Mouse (Mus musculus) limb, embryonic 13.5 days (tissue): ENCODE measurements at regions not wholly inside any gene's neighbourhood (a gene's known extent, or its start where the extent isn't known, plus 50 kb on each side); places are given as distances from the start of the nearest gene placed in this dataset.

Experiments
- ATAC-seq: fragments of 200-750 bp; cut with Nextera tagmentation; 2 replicates; pipeline ENCODE4 v1.8.0; 2017; ENCODE audit warnings: low read depth, moderate number of reproducible peaks, moderate TSS enrichment; ENCODE audit not compliant: low FRiP score
- H3K27ac ChIP-seq: fragments of 300-500 bp; sonication (generic); 2 replicates; pipeline ENCODE4 v1.5.1; 2015; ENCODE audit warnings: inconsistent platforms, mild to moderate bottlenecking, moderate library complexity
- H3K27me3 ChIP-seq: fragments of 300-500 bp; sonication (generic); 2 replicates; pipeline ENCODE4 v1.6.1; 2015; ENCODE audit warnings: mild to moderate bottlenecking, inconsistent platforms
- H3K36me3 ChIP-seq: fragments of 300-500 bp; sonication (generic); 2 replicates; pipeline ENCODE4 v1.6.1; 2015; ENCODE audit warnings: inconsistent platforms, mild to moderate bottlenecking, moderate library complexity
- H3K4me1 ChIP-seq: fragments of 300-500 bp; sonication (generic); 2 replicates; pipeline ENCODE4 v1.6.1; 2015; ENCODE audit warnings: inconsistent platforms
- H3K4me2 ChIP-seq: fragments of 300-500 bp; sonication (generic); replicated peaks from 2 replicates; pipeline ENCODE4 v1.6.1; 2015; ENCODE audit warnings: inconsistent platforms, mild to moderate bottlenecking, moderate library complexity
- H3K4me3 ChIP-seq: fragments of 300-500 bp; sonication (generic); 2 replicates; pipeline ENCODE4 v1.5.1; 2015; ENCODE audit warnings: moderate library complexity, mild to moderate bottlenecking, inconsistent platforms
- H3K9ac ChIP-seq: fragments of 300-500 bp; sonication (generic); 2 replicates; pipeline ENCODE4 v1.6.1; 2015; ENCODE audit warnings: mild to moderate bottlenecking, inconsistent platforms
- H3K9me3 ChIP-seq: fragments of 300-500 bp; sonication (generic); 2 replicates; pipeline ENCODE4 v1.6.1; 2016; ENCODE audit warnings: inconsistent platforms
- WGBS: fragments of 180-500 bp; shearing (Covaris S2); methylation state at CpG from one replicate; pipeline ENCODE4 v1.1.7; 2015; 5-methylcytosine and 5-hydroxymethylcytosine counted together

GRCm38 (mm10) chr10:19123691-19124090 is 108.2 kb upstream of the Tnfaip3 start:
- peaks cover 4% of the 10 kb centered on the region; the same call in 1 of the 2 replicates for H3K4me1 ChIP-seq
- H3K4me3 ChIP-seq: no peak overlapping the region
- no peak overlapping the region for H3K4me2 ChIP-seq
- no peak overlapping the region for H3K27ac ChIP-seq
- no peak overlapping the region for H3K9ac ChIP-seq
- no peak for ATAC-seq
- 74% methylated on average over 7 of the region's 7 CpGs for WGBS
- H3K36me3 ChIP-seq: no peaks in the 10 kb centered on the region
- no peaks in the 10 kb centered on the region for H3K9me3 ChIP-seq
- no peaks in the 10 kb centered on the region for H3K27me3 ChIP-seq

DNA sequence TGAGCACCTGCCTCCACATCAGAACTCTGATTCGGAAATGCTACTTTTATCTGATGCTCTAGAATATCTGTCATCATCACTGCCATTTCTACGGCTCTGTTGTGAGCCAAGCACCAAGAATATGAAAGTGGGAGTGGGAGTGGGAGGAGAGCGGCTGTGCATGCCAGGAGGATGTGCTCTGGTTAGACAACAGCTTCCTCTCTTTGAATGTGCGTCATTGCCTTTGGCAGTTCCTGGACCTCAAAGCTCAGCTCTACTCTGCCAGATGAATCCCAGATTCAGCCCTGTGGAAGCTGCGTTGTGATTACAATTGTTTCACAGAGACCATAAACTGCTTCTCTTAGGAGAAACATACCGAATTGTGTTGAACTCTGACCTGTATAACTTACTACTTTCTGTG is 106.8 kb upstream of the Tnfaip3 start:
- H3K9ac ChIP-seq: no peak overlapping the region
- no peak overlapping the region for H3K4me2 ChIP-seq
- H3K36me3 ChIP-seq: no peaks in the 10 kb centered on the region
- 61% methylated on average over 6 of the region's 6 CpGs for WGBS
- peaks cover 7% of the 10 kb centered on the region; the same call in 1 of the 2 replicates for H3K4me1 ChIP-seq
- no peak for ATAC-seq
- H3K27ac ChIP-seq: no peak overlapping the region
- no peaks in the 10 kb centered on the region for H3K9me3 ChIP-seq
- no peaks in the 10 kb centered on the region for H3K27me3 ChIP-seq
- no peak overlapping the region for H3K4me3 ChIP-seq

DNA sequence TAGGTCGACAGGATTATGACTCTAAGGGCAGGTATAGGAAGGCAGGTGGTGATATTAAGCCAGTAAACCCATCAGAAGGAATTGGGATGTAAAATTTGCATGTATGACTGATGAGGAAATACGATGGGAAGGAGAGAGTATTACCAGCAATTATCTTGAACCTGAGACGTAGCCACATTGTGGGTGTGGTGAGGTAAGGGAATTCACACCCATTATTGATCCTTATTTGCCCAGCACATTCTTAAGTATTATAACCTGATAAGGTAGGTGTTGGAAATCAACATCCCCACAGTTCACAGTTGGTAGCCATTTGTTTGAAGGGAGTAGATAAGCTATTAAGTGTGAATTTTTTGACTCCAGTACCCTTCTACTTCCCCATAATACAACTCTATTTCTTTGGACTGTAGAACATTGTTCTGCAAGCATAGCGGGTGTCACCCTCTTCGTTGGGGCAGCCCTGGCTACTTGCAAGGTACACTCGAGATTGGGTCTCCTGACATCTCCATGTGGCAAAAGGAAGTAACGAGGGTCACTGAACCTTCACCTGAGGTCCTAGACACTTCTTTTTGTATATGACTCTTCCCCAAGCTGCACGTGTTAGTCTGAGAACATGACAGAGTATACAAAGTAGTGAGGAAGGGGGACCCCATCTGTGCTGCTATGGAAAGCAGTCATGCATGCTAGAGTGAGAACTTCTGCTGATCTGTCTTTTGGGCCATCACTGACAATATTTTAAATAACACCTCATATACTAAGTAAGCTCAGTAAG is 104.0 kb upstream of the Tnfaip3 start:
- no peak for ATAC-seq
- H3K4me2 ChIP-seq: no peak overlapping the region
- H3K4me3 ChIP-seq: no peak overlapping the region
- 76% methylated on average over 8 of the region's 8 CpGs for WGBS
- no peak overlapping the region for H3K9ac ChIP-seq
- no peaks in the 10 kb centered on the region for H3K27me3 ChIP-seq
- peaks cover 9% of the 10 kb centered on the region; the same call in 1 of the 2 replicates for H3K4me1 ChIP-seq
- H3K9me3 ChIP-seq: no peaks in the 10 kb centered on the region
- H3K36me3 ChIP-seq: no peaks in the 10 kb centered on the region
- no peak overlapping the region for H3K27ac ChIP-seq

DNA sequence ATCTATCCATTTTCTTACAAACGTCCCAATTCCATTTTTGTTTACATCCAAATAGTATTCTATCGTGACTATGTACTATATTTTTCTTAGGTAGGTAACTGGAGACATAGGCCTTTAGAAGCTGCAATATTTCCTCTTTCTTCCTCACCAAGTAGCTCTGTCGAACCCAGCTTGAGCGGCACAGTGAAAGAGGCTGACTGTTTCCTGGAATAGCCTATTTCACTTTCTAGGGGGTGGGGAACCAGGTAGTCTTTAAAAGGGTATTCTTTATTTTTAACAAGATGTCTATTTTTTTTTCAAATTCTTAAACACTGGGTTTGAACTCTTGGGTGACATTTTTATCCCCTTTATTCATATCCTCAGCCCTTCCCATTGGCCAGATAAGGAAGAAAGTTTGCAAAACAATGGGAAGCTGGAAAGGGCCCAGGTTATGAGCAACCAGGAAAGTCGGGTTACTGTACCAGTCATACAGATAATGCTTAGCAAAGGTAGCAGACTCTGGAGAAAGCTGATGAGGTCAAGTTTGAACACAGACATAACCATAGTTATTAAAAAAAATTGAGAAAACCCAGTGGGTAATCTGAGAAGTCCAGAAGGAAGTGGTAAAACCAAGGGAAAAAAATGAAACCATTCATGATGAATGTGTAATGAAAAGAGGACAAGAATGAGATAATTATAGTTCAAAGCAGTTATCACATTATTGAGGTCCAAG is 103.3 kb upstream of the Tnfaip3 start:
- WGBS: 81% methylated on average over 5 of the region's 5 CpGs
- Histone ChIP-seq H3K4me2 (no peak overlapping the region), H3K27me3 (no peaks in the 10 kb centered on the region), H3K27ac (no peak overlapping the region), H3K9me3 (no peaks in the 10 kb centered on the region), H3K4me1 (peaks cover 6% of the 10 kb centered on the region; the same call in 1 of the 2 replicates), H3K9ac (no peak overlapping the region), H3K36me3 (no peaks in the 10 kb centered on the region), H3K4me3 (no peak overlapping the region)
- no peak for ATAC-seq

DNA sequence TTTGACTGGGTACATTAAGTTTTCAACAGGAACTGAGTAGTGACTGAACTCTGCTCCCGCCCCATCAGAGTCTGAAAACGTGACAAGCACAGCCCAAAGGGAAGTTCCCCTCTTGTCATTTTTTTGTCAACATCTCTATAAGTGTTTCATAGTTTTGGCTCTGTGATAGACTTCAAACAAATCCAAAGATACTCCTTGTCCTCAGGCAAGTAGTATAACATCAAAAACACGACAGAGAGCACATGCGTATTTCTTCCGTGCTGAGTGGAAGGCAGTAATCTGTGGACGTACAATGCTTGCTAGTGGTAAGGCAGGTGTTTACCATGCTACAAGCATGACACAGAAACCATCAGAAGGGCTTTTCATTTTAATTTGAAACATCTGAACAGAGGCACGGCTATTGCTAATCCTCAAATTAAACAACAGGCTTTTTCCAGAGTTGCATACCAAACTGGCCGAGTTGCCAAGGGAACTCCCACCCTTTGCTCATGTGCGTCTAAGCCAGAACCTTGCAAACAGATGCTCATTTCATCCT is 101.7 kb upstream of the Tnfaip3 start:
- Histone ChIP-seq H3K27ac (no peak overlapping the region), H3K9ac (no peak overlapping the region), H3K4me2 (no peak overlapping the region), H3K9me3 (no peaks in the 10 kb centered on the region), H3K4me1 (0 out of 2 replicates have a peak, but pooled peaks cover 5% of the 10 kb centered on the region), H3K36me3 (no peaks in the 10 kb centered on the region), H3K4me3 (no peak overlapping the region), H3K27me3 (no peaks in the 10 kb centered on the region)
- no peak for ATAC-seq
- WGBS: 23% methylated on average over 9 of the region's 9 CpGs

DNA sequence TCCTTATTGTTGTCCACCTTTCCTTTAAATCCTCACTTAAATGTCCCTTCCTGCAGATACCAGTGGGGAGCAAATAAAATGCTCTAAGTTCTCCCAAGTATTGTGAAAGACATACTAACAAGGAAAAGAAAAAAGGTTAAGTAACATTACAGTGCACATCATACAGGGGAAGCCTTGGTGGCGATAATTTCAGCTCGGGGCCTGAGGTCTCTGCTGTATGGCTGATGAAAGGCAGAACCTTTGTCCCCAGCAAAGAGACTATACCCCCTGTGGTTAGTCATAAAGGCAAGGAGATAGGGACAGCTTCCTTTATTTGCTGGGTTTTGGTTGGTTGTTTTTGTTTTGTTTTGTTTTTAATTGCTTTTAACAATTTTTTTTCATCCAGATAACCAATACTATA is 97.0 kb upstream of the Tnfaip3 start:
- no peak for ATAC-seq
- Histone ChIP-seq H3K4me3 (no peak overlapping the region), H3K4me1 (0 out of 2 replicates have a peak, but pooled peaks cover 5% of the 10 kb centered on the region), H3K9ac (no peak overlapping the region), H3K9me3 (no peaks in the 10 kb centered on the region), H3K4me2 (no peak overlapping the region), H3K27me3 (no peaks in the 10 kb centered on the region), H3K27ac (no peak overlapping the region), H3K36me3 (no peaks in the 10 kb centered on the region)
- 67% methylated on average over 2 of the region's 2 CpGs for whole genome bisulfite sequencing

DNA sequence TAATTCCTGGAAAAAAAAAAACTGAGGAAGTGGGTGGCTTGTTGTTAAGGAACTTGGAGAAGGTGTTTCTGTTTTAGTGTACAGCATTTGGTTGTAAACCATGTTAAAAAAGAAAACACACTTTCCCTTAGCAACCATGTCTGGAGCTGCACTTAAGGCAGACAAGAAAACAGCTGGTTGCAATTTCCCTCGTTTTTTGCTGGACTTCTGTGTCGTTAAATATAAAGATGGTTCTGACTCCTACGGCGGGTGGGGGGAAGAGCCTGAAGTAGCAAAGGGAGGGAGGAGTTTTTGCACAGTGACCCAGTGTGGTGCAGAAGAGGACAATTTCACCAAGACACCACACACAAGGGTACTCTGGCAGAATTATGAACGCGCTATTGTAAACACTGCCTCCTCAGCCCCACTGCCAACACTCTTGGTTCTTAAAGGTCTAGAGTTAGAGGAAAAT is 89.8 kb upstream of the Tnfaip3 start:
- Histone ChIP-seq H3K9ac (no peak overlapping the region), H3K27ac (peak overlapping the region; percentile 80), H3K4me2 (peak overlapping the region; percentile 49), H3K4me1 (peaks cover 17% of the 10 kb centered on the region), H3K36me3 (no peaks in the 10 kb centered on the region), H3K9me3 (no peaks in the 10 kb centered on the region), H3K4me3 (no peak overlapping the region), H3K27me3 (no peaks in the 10 kb centered on the region)
- ATAC-seq: peak; percentile 87
- WGBS: 8% methylated on average over 6 of the region's 6 CpGs

DNA sequence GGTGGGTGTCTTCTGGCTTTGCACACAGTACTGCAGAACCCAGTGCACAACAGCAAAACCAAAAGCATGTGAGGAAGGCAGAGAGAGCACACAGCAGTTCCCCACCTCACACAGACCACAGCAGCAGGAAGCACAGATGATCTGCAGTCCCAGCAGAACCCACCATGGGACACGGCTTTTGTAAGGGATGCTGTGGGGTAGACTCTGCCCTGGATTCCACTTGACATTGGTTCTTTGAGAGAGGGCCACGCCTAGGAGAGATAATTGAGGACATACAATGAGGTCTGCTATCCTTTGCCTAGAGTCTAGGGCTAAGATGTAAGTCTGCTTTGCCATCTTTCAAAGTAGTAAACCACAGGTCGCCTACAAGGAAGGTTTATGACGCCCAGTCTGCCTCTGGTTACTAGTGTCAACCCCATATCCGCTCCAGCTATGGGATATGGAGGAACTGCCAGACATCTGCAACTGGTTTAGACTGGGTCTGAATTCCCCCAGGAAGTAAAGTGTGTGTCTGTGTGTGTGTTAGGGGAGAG is 89.3 kb upstream of the Tnfaip3 start:
- 17% methylated on average over 5 of the region's 5 CpGs for WGBS
- peaks cover 17% of the 10 kb centered on the region for H3K4me1 ChIP-seq
- H3K36me3 ChIP-seq: no peaks in the 10 kb centered on the region
- peak overlapping the region; percentile 49 for H3K4me2 ChIP-seq
- peak overlapping the region; percentile 80 for H3K27ac ChIP-seq
- no peaks in the 10 kb centered on the region for H3K9me3 ChIP-seq
- no peaks in the 10 kb centered on the region for H3K27me3 ChIP-seq
- peak; percentile 89 for ATAC-seq
- H3K9ac ChIP-seq: no peak overlapping the region
- H3K4me3 ChIP-seq: no peak overlapping the region

DNA sequence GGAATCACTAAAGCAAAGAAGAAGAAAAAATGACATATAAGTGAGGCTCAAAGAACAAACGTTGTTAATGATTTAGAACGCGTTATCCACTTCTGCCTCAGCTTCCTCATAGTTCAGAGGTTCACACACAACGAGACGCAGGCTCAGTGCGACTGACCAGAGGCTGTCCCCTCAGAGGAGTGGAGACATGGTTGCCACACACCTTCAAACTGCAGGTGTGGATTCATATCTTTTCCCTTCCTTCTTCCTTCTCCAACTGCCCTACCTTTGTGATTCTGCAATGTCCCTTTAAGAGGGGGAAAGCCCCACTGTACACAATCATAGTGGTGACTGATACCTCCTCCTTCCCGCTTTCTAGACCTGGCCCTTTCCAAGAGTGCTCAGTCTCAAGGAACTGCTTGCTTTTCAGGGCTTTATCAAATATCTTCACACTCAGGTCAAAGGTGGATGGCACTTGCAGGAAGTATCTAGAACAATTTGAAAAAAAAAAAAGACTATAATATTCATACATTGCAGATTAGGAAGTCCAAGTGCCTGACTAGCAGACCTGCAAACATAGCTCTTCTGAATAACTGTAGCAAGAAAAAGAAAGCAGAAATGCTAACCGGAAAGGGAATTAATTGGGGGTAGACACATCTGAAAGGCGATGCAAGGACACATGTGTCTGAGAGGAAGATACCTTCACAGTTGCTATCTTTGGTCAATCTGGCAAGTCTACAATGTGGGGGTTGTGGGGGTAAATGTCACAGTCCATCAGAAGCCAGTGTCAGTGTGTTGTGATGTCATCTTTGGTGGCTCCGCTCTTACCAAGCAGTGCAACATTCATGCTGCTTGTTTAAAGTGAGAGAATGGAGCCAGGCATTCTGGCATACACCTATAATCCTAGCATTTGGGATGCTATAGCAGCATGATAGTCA is 84.2 kb upstream of the Tnfaip3 start:
- Histone ChIP-seq H3K4me1 (peaks cover 7% of the 10 kb centered on the region), H3K9me3 (no peaks in the 10 kb centered on the region), H3K9ac (no peak overlapping the region), H3K36me3 (no peaks in the 10 kb centered on the region), H3K4me2 (no peak overlapping the region), H3K4me3 (no peak overlapping the region), H3K27ac (no peak overlapping the region), H3K27me3 (no peaks in the 10 kb centered on the region)
- no peak for ATAC-seq
- 84% methylated on average over 10 of the region's 10 CpGs for whole genome bisulfite sequencing

- no peak overlapping the region for H3K27ac ChIP-seq
- H3K4me1 ChIP-seq: peaks cover 6% of the 10 kb centered on the region
- no peaks in the 10 kb centered on the region for H3K36me3 ChIP-seq
- no peak overlapping the region for H3K9ac ChIP-seq
- no peaks in the 10 kb centered on the region for H3K9me3 ChIP-seq
- WGBS: 68% methylated on average over 8 of the region's 8 CpGs
- no peak for ATAC-seq
- no peaks in the 10 kb centered on the region for H3K27me3 ChIP-seq
- H3K4me3 ChIP-seq: no peak overlapping the region
- no peak overlapping the region for H3K4me2 ChIP-seq
Observed at GRCm38 (mm10) chr10:19094297-19094696, 78.8 kb upstream of the Tnfaip3 start.

DNA sequence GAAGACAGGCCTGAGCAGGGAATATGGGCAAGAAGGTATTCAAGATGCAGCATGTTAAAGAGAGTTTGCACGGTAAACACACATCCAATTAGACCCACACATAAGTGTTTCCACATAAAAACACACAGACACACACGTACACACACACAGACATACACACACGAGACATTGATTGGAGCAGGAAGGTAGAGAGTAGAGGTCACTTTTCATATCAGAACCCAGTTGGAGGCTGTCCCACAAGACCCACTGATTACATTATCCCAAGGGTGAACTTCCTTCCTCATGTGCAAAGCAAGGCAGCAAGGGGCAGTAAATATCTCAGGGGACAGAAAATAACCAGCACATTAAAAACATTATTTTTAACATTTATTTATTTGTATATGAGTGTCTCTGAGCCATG is 78.2 kb upstream of the Tnfaip3 start:
- Histone ChIP-seq H3K4me3 (no peak overlapping the region), H3K27ac (no peak overlapping the region), H3K9ac (no peak overlapping the region), H3K4me2 (no peak overlapping the region), H3K9me3 (no peaks in the 10 kb centered on the region), H3K4me1 (peaks cover 6% of the 10 kb centered on the region), H3K27me3 (no peaks in the 10 kb centered on the region), H3K36me3 (no peaks in the 10 kb centered on the region)
- 82% methylated on average over 3 of the region's 3 CpGs for WGBS
- no peak for ATAC-seq
